Mouse (Mus musculus): ENCODE results near the gene A630001G21Rik. TPM values are rescaled to one million over a fixed set of nuclear protein-coding genes. Genes with fewer than 3 reads are reported as not detected.

A630001G21Rik gene
- polyA plus RNA-seq, 1 experiment from 2014 or later: 2.3 TPM

DNA sequence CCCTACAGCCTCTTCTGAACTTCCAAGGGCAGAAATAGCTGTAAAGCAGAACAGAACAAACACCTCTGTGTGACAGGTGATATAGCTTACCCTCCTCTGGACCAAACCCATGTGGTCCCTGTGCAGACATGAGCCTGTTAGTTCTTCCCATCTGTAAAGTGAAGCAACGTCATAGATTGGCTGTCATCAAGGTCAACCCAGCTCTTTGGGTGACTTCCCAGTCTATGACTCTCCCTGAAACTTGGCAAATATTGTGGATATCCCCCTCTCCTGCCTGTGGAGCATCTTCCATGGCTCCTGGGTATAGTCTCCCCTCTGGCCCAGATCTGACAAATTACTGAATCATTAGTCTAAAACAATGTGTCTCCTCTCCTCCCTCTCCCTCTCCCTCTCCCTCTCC is 86.2 kb downstream of the A630001G21Rik start:
- Histone ChIP-seq H3K9ac (ENCODE audit: low read depth, low read length) (no peak overlapping the region), H3K36me3 (ENCODE audit: control insufficient read depth, insufficient read depth, low read length) (no peaks in the 10 kb centered on the region), H3K9me3 (ENCODE audit: control insufficient read depth, low read length) (no peaks in the 10 kb centered on the region), H3K4me3 (ENCODE audit: low read depth, low read length) (no peak overlapping the region), H3K4me2 (replicated peaks; ENCODE audit: low read depth, low read length) (no peak overlapping the region), H3K27me3 (ENCODE audit: control insufficient read depth, insufficient read depth, low read length) (no peaks in the 10 kb centered on the region), H3K4me1 (replicated peaks; ENCODE audit: control insufficient read depth, insufficient read depth, low read length) (no peaks in the 10 kb centered on the region), H3K27ac (ENCODE audit: low read depth, low read length) (no peak overlapping the region)
- ATAC-seq (ENCODE audit: low FRiP score): no peak
- WGBS: 55% methylated on average over 1 of the region's 1 CpGs
- DNase-seq (ENCODE audit: low spot score): no peak

GRCm38 (mm10) chr1:85690544-85690943 is 87.9 kb downstream of the A630001G21Rik start:
- Histone ChIP-seq H3K4me1 (replicated peaks; ENCODE audit: control insufficient read depth, insufficient read depth, low read length) (no peaks in the 10 kb centered on the region), H3K27ac (ENCODE audit: low read depth, low read length) (no peak overlapping the region), H3K36me3 (ENCODE audit: control insufficient read depth, insufficient read depth, low read length) (no peaks in the 10 kb centered on the region), H3K9me3 (ENCODE audit: control insufficient read depth, low read length) (no peaks in the 10 kb centered on the region), H3K4me3 (ENCODE audit: low read depth, low read length) (no peak overlapping the region), H3K4me2 (replicated peaks; ENCODE audit: low read depth, low read length) (no peak overlapping the region), H3K9ac (ENCODE audit: low read depth, low read length) (no peak overlapping the region), H3K27me3 (ENCODE audit: control insufficient read depth, insufficient read depth, low read length) (no peaks in the 10 kb centered on the region)
- no peak for DNase-seq (ENCODE audit: low spot score)
- WGBS: 89% methylated on average over 3 of the region's 3 CpGs
- ATAC-seq (ENCODE audit: low FRiP score): no peak

- Histone ChIP-seq H3K9ac (ENCODE audit: low read depth, low read length) (no peak overlapping the region), H3K27ac (ENCODE audit: low read depth, low read length) (no peak overlapping the region), H3K27me3 (ENCODE audit: control insufficient read depth, insufficient read depth, low read length) (no peaks in the 10 kb centered on the region), H3K4me1 (replicated peaks; ENCODE audit: control insufficient read depth, insufficient read depth, low read length) (no peaks in the 10 kb centered on the region), H3K9me3 (ENCODE audit: control insufficient read depth, low read length) (no peaks in the 10 kb centered on the region), H3K4me3 (ENCODE audit: low read depth, low read length) (no peak overlapping the region), H3K36me3 (ENCODE audit: control insufficient read depth, insufficient read depth, low read length) (no peaks in the 10 kb centered on the region), H3K4me2 (replicated peaks; ENCODE audit: low read depth, low read length) (no peak overlapping the region)
- no peak for DNase-seq (ENCODE audit: low spot score)
- no peak for ATAC-seq (ENCODE audit: low FRiP score)
- WGBS: 74% methylated on average over 5 of the region's 5 CpGs
These were observed 91.1 kb downstream of the A630001G21Rik start for GRCm38 (mm10) chr1:85687346-85687745.

DNA sequence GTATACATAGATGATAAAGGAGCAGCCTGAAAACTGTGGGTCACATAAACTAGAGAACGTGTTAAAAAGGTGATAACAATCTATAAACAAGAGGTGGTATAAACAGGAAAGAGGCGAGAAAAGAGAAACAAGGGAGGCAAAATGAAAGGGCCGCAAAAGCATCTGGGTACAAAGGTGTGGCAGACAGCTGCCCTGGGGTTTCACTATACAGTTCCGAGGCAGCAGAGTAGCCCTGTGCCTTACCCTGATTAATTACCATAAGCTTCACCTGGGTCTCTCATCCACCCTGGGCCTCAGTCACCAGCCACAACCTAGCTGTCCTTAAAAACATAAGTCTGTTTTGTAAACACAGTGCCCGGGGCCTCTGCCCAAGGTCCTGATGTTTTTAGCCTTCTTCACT is 91.8 kb downstream of the A630001G21Rik start:
- H3K27ac ChIP-seq (ENCODE audit: low read depth, low read length): no peak overlapping the region
- no peaks in the 10 kb centered on the region for H3K4me1 ChIP-seq (replicated peaks; ENCODE audit: control insufficient read depth, insufficient read depth, low read length)
- H3K4me3 ChIP-seq (ENCODE audit: low read depth, low read length): no peak overlapping the region
- WGBS: 82% methylated on average over 5 of the region's 5 CpGs
- no peak for DNase-seq (ENCODE audit: low spot score)
- no peak overlapping the region for H3K9ac ChIP-seq (ENCODE audit: low read depth, low read length)
- no peaks in the 10 kb centered on the region for H3K9me3 ChIP-seq (ENCODE audit: control insufficient read depth, low read length)
- no peaks in the 10 kb centered on the region for H3K36me3 ChIP-seq (ENCODE audit: control insufficient read depth, insufficient read depth, low read length)
- no peak for ATAC-seq (ENCODE audit: low FRiP score)
- no peak overlapping the region for H3K4me2 ChIP-seq (replicated peaks; ENCODE audit: low read depth, low read length)
- no peaks in the 10 kb centered on the region for H3K27me3 ChIP-seq (ENCODE audit: control insufficient read depth, insufficient read depth, low read length)

DNA sequence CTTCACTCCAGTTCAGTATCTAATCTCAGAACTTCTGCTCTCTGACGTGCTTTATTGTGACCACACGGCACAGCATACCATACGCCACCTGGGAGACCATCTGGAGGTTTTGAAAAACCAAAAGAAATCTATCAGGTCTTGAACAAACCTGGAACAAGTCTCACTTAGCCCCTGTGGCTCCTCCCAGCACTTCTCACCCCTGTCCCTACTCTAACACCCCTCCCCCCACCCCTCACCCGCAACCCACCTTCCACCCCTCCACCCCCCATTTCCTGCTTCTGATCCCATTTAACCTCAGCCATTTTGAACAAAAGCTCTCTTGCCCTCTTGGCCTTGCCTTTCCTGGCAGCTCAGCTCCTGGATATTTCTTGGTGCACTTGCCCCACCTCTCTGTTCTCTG is 98.2 kb downstream of the A630001G21Rik start:
- H3K27me3 ChIP-seq (ENCODE audit: control insufficient read depth, insufficient read depth, low read length): no peaks in the 10 kb centered on the region
- H3K9me3 ChIP-seq (ENCODE audit: control insufficient read depth, low read length): no peaks in the 10 kb centered on the region
- DNase-seq (ENCODE audit: low spot score) (no peak), ATAC-seq (ENCODE audit: low FRiP score) (no peak)
- H3K4me3 ChIP-seq (ENCODE audit: low read depth, low read length): no peak overlapping the region
- no peaks in the 10 kb centered on the region for H3K4me1 ChIP-seq (replicated peaks; ENCODE audit: control insufficient read depth, insufficient read depth, low read length)
- no peak overlapping the region for H3K4me2 ChIP-seq (replicated peaks; ENCODE audit: low read depth, low read length)
- no peaks in the 10 kb centered on the region for H3K36me3 ChIP-seq (ENCODE audit: control insufficient read depth, insufficient read depth, low read length)
- H3K9ac ChIP-seq (ENCODE audit: low read depth, low read length): no peak overlapping the region
- H3K27ac ChIP-seq (ENCODE audit: low read depth, low read length): no peak overlapping the region
- 67% methylated on average over 4 of the region's 4 CpGs for WGBS

Other genes with a start within 250 kb of the A630001G21Rik start
- 0.63 TPM in 1 of 2 replicates, not detected in the other for gene G530012D18Rik, start 203.0 kb downstream of the A630001G21Rik start, polyA plus RNA-seq (2014; fragmentation: Nextera tagmentation; extraction: Ambion mirVana)
- 0.49 and 0.88 TPM in 2 replicates for gene Sp110, start 179.8 kb downstream of the A630001G21Rik start, polyA plus RNA-seq (2014; fragmentation: Nextera tagmentation; extraction: Ambion mirVana)
- gene Sp140, start 178.3 kb downstream of the A630001G21Rik start, polyA plus RNA-seq (2014; fragmentation: Nextera tagmentation; extraction: Ambion mirVana): 1.0 and 1.4 TPM in 2 replicates
- gene Sp100, start 128.7 kb downstream of the A630001G21Rik start, polyA plus RNA-seq (2014; fragmentation: Nextera tagmentation; extraction: Ambion mirVana): 0.95 and 1.0 TPM in 2 replicates
- 72.7 and 77.1 TPM in 2 replicates for gene Cab39, start 14.8 kb upstream of the A630001G21Rik start, polyA plus RNA-seq (2014; fragmentation: Nextera tagmentation; extraction: Ambion mirVana)
- 85.7 and 86.1 TPM in 2 replicates for gene Itm2c, start 115.6 kb upstream of the A630001G21Rik start, polyA plus RNA-seq (2014; fragmentation: Nextera tagmentation; extraction: Ambion mirVana)
- gene 4933407L21Rik, start 149.8 kb upstream of the A630001G21Rik start, polyA plus RNA-seq (2014; fragmentation: Nextera tagmentation; extraction: Ambion mirVana): 0.46 and 0.60 TPM in 2 replicates
- 0.08 TPM in 1 of 2 replicates, not detected in the other for gene Gpr55, start 182.4 kb upstream of the A630001G21Rik start, polyA plus RNA-seq (2014; fragmentation: Nextera tagmentation; extraction: Ambion mirVana)
- not detected in 2 replicates for gene Spata3, start 238.2 kb upstream of the A630001G21Rik start, polyA plus RNA-seq (2014; fragmentation: Nextera tagmentation; extraction: Ambion mirVana)

Data from hindbrain, embryonic 11.5 days (tissue).